Mouse (Mus musculus): Measurements from ENCODE around the gene Zfp609. TPM values are rescaled to one million over a fixed set of nuclear protein-coding genes. Genes with fewer than 3 reads are reported as not detected.

Gene Zfp609
- total RNA-seq (2021) = 10 to 100 TPM; 42.9 to 54.3 TPM

DNA sequence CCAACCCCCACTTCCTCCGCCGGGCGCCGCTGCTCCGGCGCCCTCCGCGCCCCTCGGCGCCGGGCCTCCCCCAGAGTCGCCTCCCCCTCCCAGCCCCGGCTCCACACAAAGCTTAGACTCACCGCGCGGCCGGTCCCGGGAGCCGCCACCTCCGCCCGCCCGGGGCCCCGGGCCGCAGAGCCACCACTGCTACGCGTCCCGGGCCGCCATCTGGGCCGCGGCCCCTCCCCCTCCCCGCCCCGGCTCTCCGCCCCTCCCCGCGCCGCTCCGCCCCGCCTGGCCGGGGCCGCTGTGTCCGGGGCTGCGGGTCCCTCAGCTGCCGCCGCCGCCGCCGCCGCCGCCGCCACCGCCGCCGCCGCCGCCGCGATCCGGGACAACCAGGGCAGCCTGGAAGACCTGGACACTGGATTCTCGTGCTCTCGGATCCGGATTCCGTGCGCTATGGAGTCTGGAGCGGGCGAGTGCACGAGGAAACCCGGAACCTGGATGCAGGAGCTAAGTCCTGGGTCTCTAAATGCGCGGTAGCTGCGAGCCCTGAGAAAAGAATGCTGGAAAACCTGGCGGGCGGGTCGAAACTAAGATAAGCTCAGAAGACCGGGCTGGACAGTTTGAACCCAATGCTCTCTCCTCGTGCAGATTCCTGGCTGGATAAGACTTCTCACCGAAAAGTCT lies at the start of gene Zfp609:
Zfp609 (minus strand) TSS at position 221 of the 672 bp plus-strand sequence.
- DNase-seq (ENCODE audit: extremely low spot score in 1 of 2, low spot score in 1 of 2) = peak; percentile 99 to 100

DNA sequence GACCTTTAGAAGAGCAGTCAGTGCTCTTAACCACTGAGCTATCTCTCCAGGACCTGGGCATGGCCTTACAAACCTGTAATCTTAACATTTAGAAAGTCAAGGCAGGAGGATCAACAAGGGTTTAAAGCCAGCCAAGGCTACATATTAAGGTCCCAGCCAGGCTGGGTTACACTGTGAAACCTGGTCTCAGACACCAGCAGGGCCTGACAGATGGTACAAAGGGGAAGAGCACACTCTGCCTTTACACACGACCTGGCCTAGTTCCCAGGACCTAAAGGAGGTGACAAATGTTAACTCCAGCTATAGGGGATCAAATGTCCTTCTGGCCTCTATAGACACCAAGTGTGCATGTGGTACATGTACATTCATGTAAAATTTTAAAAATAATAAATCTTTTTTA lies 32.3 kb upstream of the Zfp609 start:
- DNase-seq (ENCODE audit: extremely low spot score in 1 of 2, low spot score in 1 of 2) = no peak

DNA sequence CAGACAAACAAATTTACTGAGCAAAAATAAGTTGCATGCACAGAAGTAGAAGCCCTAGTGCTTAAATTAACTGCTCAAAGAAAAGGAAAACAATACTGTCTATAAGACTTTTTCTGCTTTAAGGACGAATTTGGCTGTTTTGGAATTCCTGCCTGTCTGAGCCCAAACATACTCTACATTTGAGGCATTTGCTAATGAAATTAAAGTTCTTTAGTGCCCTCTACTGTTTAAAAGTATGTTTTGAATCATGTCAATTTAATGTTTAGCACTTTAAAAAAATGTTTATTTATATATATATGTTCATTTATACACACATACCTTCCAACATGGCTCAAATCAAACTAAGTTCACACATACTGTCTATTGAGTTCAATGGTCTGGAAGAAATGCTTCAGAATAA lies 22.8 kb upstream of the Zfp609 start:
- DNase-seq (ENCODE audit: extremely low spot score in 1 of 2, low spot score in 1 of 2) = no peak

DNA sequence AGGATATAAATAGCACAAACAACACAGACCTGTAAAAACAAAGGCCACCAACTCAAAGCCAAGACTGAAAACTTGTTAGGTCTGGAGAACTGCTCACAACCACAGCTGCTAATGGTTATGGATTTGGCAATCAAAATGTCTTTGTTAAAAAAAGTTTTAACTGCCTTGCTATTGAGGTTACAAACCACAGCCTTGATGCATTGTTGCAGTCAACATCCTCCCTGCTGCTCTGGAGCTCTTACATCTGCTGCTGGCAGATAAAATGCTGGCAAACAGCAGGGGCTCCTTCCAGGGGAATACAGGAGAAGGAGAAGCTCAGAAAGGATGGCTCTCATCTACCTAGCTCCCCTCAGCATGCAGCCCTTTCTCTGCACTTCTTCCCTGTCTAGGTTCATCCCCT lies 20.8 kb upstream of the Zfp609 start:
- no peak for DNase-seq (ENCODE audit: extremely low spot score in 1 of 2, low spot score in 1 of 2)

DNA sequence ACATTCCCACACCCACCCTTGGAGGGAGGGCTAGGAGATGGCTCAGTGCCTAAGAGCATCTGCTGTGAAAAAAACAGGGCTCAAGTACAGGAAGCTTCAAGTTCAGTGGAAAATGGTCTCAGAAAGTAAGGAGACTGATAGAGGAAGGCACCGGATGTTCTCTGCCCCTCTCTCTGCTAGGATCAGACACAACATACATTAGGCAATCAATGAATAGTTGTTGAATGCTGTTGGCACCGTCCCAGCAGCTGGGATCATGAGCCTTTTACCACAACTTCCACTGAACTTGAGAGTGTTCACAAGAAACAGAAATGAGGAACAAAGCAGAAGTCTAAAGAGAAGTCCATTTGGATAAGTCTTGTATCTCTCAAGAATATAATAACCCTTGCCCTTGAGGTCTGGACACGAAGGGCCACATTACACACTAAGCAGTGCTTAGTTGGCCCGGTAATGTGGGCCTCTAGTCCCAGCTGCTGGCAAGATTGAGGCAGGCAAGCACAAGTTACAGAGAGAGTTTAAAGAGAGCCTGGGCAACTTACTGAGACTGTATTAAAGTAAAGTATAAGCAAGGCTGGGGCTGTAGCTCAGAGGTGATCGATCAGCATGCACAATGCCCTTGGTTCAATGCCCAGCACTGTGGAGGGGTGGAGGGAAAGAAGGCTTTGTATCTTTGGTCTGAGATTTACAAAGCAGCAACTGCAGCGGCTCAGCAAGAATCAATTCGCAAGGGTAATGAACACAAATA lies 17.2 kb upstream of the Zfp609 start:
- DNase-seq (ENCODE audit: extremely low spot score in 1 of 2, low spot score in 1 of 2) = no peak

DNA sequence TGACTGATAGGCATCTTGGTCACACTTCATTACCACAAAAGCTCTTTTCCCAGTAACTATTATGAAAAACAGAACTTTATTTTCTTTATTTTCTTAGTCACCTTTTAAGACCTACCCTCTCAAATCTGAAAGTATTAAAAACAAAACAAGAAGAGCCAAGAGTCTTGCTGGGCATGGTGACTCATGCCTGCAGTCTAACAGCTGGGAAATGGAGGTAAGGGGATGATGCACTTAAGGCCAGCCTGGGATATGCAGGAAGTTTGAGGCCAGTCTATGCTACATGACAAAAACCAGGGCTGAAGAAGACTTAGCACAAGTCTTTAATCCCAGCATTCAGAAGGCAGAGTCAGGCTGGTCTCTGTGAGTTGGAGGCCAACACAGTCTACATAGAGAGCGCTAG lies 12.5 kb upstream of the Zfp609 start:
- no peak for DNase-seq (ENCODE audit: extremely low spot score in 1 of 2, low spot score in 1 of 2)

DNA sequence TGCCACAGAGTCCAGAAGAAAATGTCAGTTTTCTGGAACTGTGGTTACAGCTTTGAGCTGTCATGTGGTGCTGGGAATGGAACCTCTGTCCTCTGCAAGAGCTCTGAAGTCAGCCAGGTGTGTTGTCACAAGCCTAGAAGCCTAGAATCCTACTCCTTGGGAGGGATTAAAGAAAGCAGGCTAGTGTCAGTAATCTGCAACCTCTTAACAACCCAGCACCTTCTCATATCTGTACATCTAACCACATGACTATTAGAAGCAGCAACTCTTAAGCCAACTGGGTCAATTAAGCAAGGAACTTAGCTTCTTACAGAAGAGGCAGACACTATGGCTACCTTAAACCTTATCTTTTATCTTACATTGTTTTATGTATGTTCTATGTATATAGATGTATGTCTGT lies 9.6 kb upstream of the Zfp609 start:
- DNase-seq (ENCODE audit: extremely low spot score in 1 of 2, low spot score in 1 of 2) = no peak

DNA sequence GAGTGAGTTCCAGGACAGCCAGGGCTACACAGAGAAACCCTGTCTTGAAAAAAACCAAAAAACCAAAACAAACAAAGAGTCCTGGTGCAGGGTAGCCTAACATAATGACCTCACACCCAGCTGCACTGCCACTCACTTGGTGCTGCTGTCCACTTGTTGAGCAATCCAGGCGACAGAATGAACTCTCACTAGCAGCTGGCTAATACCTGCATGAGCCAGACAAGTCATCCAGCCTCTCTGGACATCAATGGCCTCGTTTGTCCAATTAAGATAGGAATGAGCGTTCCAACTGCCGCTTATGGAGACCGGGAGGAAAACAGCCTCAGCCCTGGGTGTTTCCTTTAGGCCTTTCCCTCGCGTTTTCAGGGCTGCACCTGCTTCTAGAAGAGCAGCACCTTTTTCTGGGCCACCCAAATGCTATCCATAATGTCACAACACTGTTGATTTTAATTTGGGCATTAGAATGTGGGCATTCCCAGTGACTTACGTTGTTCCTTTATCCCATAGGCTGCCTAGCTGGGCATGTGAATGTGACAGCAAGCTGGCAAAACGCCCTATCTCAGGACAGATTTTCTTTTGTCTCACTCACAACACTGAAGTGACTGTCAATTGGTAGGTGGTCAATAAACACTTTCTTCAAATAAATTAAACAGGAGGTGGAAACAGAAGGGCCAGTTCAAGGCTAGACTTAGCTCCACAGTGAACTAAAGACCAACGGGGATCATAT lies 7.4 kb upstream of the Zfp609 start:
- DNase-seq (ENCODE audit: extremely low spot score in 1 of 2, low spot score in 1 of 2) = no peak

DNA sequence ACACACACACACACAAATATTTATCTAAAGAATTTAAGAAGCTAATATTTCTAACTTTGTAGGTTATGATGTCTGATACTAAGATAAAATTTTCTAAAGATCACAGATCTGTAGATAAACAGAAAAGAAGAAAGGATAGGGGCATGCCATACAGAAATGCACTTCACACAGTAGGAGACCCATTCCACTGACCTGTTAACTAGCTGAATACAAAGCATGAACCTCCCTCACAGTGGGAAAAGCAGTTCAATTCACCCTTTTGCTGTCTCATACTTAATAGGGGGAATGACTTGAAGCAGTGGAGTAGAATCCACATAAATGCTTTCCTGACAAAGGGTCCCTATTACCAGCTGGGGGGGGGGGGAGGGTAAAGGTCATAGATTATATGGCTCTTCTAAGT lies 6.3 kb upstream of the Zfp609 start:
- DNase-seq (ENCODE audit: extremely low spot score in 1 of 2, low spot score in 1 of 2) = no peak

DNA sequence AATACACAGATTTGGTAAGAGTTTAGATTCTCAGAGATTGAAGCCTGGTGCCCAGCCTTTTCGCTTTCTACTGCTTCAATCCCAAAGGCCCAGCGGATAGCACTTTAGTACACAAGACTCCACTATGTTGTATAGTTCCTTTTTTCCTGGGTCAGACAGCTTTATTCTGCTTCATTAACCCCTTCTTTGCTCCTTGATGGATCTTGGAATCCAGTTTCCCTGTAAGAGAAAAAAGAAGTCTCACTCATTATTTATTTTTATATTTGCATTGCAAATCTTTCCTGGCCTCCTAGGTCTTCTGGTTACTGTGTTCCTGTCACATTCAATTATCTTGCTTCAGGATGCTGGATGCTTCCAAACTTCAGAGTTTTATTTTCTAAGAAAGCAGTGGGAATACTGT lies 5.9 kb upstream of the Zfp609 start:
- no peak for DNase-seq (ENCODE audit: extremely low spot score in 1 of 2, low spot score in 1 of 2)

DNA sequence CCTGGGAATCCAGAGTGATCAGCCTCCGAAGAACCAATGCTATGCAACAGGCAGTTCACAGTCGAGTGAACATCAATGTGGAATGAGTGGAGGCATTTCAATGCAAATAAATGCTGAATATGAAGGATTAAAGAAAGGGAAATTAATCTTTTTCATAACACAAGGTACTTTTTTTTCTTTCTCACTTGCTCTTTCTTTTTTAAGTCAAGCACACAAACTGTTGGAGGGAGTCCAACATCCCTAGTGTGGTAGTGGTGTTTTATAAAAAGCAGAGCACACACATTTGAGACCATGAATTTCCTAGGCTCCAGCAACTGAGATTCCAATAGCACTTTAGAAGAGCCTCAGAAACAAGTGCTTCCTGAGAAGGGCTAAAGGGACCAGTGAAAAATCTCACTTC lies 4.7 kb upstream of the Zfp609 start:
- DNase-seq (ENCODE audit: extremely low spot score in 1 of 2, low spot score in 1 of 2) = no peak

DNA sequence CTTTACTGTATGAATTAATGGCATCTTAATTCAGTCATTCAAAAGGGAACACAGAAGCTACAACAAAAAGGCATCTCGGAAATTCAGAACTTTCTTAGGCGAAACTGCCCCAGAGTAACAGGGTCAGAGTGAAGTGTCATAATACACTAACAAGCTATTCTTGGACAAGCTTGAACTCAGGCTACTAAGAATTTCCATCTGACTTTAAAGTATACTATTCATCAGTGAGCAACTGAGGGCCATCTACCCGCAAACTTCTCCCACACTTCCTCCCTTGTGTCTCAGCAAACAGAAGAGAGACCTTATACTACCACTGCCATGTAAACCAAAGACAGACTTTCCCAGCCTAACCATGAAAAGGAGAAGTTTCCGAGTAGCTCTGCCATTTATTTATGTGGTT lies 3.8 kb upstream of the Zfp609 start:
- DNase-seq (ENCODE audit: extremely low spot score in 1 of 2, low spot score in 1 of 2) = no peak

DNA sequence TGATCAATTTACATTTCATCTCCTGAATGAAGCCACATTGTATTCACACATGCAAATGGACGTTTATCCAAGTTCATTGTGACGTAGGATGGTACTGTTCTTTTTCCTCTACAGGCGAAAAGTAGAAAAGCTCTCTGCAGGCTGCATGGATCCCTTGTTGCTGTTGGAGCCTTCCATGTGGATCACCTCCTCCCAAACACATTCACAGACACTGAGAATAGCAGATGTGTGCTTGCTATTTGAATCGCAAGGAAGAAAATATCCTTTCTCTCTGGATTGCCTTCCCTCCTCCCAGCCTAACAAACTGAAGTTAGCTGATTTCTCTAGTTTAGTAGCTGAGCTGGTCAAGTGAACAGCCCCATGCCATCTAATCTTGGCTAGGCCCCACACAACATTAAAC lies 2.9 kb upstream of the Zfp609 start:
- DNase-seq (ENCODE audit: extremely low spot score in 1 of 2, low spot score in 1 of 2) = no peak

DNA sequence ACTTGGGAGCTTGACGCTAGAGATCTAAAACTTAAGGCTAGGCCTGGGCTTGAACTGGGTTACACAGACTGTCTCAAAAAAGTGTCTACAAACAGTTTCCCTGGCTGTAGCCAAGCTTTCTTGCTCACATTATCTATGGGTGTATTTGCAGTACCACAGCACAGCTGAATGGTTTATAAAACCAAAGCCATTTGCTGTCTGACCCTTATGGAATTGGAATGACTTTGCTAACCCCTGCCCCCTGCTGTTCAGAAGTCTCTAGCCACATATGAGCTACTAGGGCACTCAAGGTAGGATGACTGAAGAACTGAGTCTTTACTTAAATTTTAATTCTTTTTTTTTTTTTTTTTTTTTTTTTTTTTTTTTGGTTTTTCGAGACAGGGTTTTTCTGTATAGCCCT lies 2.0 kb upstream of the Zfp609 start:
- no peak for DNase-seq (ENCODE audit: extremely low spot score in 1 of 2, low spot score in 1 of 2)

DNA sequence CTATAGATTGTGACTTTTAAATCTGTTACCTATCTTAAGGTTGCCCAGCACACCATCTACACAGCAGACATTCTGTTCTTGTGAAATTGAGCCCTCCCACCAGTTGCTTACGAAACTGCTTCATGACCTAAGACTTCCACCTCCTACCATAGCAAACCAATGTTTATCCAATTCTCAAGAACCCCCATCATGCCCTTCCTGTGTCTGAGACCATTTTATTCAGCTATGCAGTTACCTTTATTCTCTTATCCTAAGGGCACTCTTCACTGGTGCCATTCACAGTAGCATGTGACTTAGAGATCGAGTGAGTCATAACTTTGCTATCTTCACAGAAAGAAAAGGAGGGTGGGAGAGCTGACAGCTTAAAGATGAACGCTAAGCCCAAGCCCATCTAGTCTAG lies 1.1 kb upstream of the Zfp609 start:
- no peak for DNase-seq (ENCODE audit: extremely low spot score in 1 of 2, low spot score in 1 of 2)

DNA sequence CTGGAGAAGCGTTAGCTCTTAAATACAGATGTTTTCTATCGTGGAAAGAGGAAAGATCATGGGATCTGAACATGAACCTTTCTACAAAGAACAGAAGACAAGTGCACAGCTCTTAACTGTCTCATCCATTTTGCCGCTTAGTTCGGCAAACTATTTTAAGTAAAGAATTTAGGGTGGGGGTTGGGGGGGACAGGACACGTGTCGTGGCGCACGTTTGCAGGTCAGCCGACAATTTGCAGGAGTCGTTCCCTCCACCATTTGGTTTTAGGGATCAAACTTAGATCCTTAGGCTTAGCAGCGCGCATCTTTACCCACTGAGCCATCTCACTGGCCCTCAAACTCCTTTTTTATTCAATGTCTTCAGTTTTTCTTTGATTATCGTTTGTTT lies 646 bp upstream of the Zfp609 start:
- no peak for DNase-seq (ENCODE audit: extremely low spot score in 1 of 2, low spot score in 1 of 2)

DNA sequence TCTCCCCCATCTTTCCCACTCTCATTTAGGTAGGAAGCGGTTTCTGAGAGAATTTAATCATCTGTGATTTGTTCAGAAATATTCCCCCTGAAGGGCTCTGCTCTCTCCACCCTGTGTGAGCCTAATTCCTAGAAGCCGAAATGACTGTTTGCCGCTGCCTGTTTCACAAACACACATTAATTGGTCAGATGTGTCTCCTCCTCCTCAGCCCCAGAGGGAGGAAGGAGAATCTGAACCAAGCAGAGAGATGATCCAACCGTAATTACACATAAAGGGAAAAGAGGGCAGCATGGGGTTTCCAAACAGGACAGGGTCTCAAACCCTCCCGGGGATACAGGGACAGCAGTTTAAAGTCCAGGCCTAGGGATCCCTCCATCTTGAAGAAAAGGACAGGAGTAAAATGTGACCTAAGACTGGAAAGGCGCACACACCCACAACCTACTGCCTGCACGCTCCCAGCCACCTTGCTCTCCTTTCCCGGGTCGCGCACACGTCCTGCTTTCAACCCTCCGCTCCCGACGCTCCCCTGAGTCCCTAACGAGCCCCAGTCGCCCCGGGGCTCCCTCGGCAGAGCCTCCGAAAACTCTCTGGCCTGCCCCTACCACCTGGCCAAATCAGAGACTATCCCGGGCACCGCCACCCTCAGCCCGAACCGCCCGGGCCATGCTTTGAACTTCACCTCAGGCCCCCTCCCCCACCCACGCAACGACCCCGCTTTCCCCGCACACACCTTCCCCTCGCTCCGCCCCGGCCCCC lies 598 bp downstream of the Zfp609 start:
- DNase-seq (ENCODE audit: extremely low spot score in 1 of 2, low spot score in 1 of 2) = peak; percentile 23 to 27

DNA sequence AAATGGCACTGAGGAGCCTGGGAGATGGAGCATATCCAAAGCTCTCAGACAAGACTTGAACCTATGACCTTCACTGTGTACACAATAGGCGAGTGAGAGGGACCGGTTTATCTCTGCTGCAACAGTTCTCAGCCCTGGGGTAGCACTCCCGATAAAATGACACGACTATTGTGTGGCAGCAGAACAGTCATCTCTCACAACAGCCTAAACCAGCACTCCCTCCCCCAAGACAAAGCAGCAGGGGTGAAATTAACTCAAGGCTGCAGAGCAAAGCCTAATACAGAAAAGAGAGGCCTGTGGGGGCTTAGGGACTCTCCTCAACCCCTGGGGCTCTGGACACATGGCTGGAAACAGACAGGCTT lies 1.2 kb downstream of the Zfp609 start:
- no peak for DNase-seq (ENCODE audit: extremely low spot score in 1 of 2, low spot score in 1 of 2)

DNA sequence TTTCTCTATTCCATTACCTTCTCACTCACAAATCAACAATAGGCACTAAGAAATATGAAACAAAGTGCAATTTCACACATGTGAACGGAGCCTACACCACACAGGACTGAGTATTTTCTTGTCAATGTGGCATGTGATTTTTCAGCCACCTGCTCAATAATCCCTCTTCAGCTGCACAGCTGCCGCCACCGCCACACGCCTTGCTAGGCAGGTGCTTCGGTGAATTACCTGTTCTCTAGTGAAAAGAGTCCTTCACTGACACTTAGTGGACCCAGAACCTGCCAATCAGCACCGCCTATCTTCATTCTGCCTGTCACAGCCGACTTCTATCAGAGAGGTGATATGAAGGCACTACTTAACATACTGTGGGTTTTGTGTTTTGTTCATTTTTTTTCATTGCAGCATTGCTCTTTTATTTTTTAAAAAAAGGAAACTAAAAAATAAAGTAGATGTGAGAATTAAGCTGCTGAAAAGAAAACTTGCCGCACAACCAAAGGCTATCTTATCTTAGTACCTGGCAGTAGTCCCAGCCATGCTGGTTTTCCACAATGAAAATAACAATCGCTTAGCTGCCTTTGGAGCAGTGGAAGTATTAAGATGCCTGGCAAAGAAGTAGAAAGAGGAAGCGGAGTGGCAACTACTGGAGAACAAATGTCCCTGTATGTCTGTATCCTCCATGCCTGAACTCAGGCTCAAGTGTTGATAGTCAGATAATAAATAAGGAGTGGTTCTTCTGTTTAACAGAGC lies 3.5 kb downstream of the Zfp609 start:
- DNase-seq (ENCODE audit: extremely low spot score in 1 of 2, low spot score in 1 of 2) = no peak

DNA sequence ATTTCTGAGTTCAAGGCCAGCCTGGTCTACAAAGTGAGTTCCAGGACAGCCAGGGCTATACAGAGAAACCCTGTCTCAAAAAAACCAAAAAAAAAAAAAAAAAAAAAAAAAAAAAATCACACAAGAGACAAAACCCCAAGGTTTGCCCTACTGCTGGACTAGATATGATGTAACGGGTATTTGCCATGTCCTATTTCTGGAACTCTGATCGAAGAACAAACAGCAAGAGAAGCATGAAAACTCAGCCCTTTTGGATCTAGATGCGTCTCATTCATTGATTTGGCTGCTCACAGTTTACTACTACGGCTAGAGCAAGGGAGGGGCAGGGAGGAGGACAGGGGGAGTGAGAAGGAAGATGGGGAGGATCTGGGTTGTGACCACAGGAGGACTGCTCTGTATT lies 5.4 kb downstream of the Zfp609 start:
- no peak for DNase-seq (ENCODE audit: extremely low spot score in 1 of 2, low spot score in 1 of 2)

Data from layer of hippocampus, postnatal 25 days (tissue).